Mouse (Mus musculus): Measurements from ENCODE around the gene 1500011B03Rik.
A peak's percentile ranks its signal among the peaks of the same experiment; 100 is the strongest.

1500011B03Rik gene

DNA sequence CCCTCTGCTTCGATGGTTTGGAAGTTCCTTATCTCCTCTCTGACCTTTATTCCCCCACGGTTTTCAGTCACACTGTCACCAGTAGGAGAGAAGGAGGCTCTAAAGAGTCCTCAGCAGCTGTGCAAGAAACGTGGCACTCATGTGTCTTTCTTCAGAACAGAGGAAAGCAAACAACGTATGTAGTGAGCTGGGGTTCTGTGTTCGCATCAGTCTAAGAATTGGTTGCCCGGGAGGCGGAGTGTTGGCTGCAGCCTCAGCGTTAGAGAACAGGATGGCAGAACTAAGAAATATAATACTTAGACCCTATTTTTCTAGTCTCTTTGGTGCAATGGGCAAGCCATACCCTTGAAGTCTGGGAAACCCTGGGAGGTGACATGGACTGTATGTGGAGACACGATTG, 40.3 kb downstream of the 1500011B03Rik start:
- DNase-seq (ENCODE audit: low spot score in 2 of 2): no peak

- no peak for DNase-seq (ENCODE audit: low spot score in 2 of 2)
These were observed 42.4 kb downstream of the 1500011B03Rik start for GRCm38 (mm10) chr5:114780912-114781311.

GRCm38 (mm10) chr5:114779956-114780489, 43.2 kb downstream of the 1500011B03Rik start:
- DNase-seq (ENCODE audit: low spot score in 2 of 2): no peak

- no peak for DNase-seq (ENCODE audit: low spot score in 2 of 2)
These were observed 47.1 kb downstream of the 1500011B03Rik start for GRCm38 (mm10) chr5:114776174-114776573.

DNA sequence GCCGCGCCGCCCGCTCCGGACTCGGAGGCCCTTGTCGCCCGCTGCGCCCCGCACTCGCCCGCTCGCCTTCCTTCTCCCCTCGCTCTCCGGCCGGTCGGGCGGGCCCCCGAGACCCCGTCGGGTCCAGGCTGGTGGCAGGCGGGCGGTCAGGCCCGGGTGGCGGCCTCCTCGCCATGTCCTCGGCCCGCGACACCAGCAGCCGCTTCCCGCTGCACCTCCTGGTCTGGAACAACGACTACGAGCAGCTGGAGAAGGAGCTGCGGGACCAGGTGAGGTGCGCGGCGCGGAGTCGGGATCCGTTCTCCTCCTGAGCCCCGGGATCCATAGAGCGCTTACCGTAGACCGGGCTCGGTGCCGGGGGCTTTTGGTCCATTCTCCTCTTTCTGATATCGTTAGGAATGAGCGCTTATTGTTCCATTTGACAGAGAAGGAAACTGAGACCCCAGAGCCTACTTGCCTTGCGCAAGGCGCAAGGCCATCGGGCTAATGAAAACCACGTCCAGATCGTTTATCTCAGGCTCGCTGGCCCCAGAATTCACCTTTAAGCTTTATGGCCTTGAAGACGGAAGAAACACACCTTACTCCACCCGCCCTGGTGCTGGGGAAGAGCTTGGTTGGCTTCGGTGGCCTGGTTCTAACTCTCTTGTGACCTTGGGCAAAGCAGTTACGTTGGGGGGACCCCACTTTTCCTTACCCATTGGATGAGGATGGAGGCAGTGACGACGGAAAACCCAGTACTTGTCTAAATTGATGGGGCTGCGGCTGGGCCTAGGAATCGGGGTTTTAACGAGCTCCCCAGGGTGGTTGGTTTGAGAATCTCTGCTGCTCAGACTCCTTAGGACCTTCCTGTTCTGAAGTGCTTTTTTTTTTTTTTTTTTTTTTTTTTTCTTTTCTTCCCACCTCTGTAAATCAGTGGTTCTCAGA, 48.0 kb downstream of the 1500011B03Rik start, which contains the start of gene Git2:
Gene Git2, minus strand, starts transcription at position 462 of the 924 bp plus-strand sequence.
- DNase-seq (ENCODE audit: low spot score in 2 of 2): peak in 1 of 2 experiments; percentile 24

- DNase-seq (ENCODE audit: low spot score in 2 of 2): peak; percentile 89 to 93
These were observed 48.7 kb downstream of the 1500011B03Rik start, which contains the start of gene Ankrd13a for GRCm38 (mm10) chr5:114774403-114775051. TSS of gene Ankrd13a (plus strand) at chr5:114774677.

- peak in 1 of 2 experiments; percentile 42 for DNase-seq (ENCODE audit: low spot score in 2 of 2)
These were observed 49.5 kb downstream of the 1500011B03Rik start for GRCm38 (mm10) chr5:114773780-114774179.

- DNase-seq (ENCODE audit: low spot score in 2 of 2): peak; percentile 94 to 97
These were observed 50.0 kb downstream of the 1500011B03Rik start for GRCm38 (mm10) chr5:114773211-114773710.

DNA sequence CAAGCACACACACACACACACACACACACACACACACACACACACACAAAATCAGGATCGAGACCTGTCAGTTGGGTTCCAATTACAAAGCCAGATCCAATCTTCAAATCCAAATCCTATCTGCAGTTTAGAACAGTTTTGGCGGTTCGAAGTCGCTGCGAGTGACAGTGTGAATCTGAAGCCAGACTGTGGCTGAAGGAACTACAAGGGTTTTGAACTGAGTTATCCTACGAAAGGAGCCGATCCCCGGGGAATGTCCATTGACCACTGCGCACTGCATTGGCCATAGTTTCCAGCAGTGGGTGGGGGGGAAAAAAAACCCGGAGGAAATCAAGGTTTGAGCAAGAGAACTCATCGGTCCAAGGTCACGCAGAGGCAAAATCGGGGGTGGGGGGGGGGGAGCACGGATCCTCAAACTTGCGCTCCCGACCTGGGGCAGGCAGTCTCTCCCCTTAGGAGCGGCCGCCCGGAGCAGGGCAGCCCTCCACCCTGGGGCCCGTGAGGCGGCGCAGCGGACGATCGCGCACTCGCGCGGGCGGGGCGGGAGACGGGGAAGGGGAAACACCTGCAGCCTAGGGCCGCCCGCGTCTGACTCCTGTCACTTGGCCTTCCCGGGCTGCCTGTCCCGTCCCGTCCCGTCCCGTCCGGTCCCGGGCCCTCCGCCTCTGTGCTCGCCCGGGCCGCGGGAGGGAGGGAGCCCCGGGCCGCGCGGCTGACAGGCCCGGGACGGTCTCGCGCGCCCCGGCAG, 50.6 kb downstream of the 1500011B03Rik start:
- peak; percentile 40 to 52 for DNase-seq (ENCODE audit: low spot score in 2 of 2)

GRCm38 (mm10) chr5:114771796-114772195, 51.5 kb downstream of the 1500011B03Rik start:
- peak in 1 of 2 experiments; percentile 22 for DNase-seq (ENCODE audit: low spot score in 2 of 2)

DNA sequence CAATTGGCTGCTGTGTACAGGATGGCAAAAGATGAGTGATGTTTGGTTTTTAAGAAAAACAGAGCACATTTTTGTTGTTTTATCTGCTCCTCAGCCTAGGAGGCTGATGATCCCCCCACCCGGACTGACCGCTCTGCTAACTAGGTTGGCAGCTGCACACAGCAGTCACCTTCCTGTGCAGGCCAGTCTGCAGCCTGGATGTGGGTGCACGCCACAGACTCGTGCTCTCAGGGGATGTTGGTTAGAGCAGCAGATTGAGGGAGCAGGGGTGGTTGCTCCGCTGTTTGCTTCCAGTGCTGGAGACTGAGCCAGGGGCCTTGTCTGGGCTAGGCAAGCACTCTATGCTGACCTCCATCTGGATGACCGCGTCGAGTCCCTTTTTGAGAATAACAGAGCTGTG, 53.5 kb downstream of the 1500011B03Rik start:
- peak; percentile 50 to 53 for DNase-seq (ENCODE audit: low spot score in 2 of 2)

DNA sequence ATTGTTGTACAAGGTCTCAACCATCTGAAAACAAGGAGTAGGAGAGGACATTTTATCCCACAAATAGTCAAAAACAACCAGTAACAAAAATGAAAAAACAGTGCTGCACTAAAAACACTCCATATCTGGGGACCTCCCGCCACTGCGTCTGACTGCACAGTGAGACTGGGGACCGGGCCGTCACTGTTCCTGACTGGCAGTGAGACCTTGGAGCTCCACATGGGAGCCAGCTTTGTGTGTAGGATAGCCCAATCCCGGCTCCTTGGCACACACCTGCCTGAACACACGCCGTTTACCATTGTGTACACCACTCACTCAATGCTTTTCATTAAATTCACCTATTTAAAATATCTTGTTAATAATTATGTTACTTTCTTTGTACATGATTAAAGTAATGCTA, 56.1 kb downstream of the 1500011B03Rik start:
- no peak for DNase-seq (ENCODE audit: low spot score in 2 of 2)

GRCm38 (mm10) chr5:114766686-114767085, 56.6 kb downstream of the 1500011B03Rik start:
- DNase-seq (ENCODE audit: low spot score in 2 of 2): no peak

GRCm38 (mm10) chr5:114764812-114765735, 58.2 kb downstream of the 1500011B03Rik start:
- no peak for DNase-seq (ENCODE audit: low spot score in 2 of 2)

DNA sequence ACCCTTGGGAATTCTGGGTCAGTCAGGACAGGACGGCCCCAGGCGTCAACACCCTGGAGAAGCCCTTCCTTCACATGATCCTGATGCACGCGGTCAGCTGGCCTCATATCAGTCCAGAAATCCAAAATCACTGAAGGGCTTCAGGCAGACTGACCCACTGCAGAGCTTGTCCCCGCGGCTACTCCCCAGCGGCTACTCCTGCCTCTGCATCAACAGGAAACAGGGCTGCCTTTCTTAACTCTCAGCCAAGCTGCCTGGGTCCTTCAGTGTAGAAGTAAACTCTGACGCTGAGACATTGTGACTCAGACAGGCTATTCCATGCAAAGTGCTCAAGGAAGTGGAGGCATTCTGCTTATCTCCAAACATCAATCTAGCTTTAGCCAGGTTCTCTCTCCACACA, 61.3 kb downstream of the 1500011B03Rik start:
- DNase-seq (ENCODE audit: low spot score in 2 of 2): no peak

GRCm38 (mm10) chr5:114759536-114760090, 63.7 kb downstream of the 1500011B03Rik start:
- no peak for DNase-seq (ENCODE audit: low spot score in 2 of 2)

All from natural killer cell, adult 2 months (primary cell).